Mouse (Mus musculus) monocyte, adult 5-6 weeks (primary cell): ENCODE results near the gene Ndn. TPM values are rescaled to one million over a fixed set of nuclear protein-coding genes. Genes with fewer than 3 reads are reported as not detected.

Source experiments
- ATAC-seq: fragments of 153-309, 156-312 bp; replicated peaks from 2 replicates; pipeline ENCODE4 v1.8.0; 2017; ENCODE audit warnings: mild to moderate bottlenecking; ENCODE audit not compliant: low TSS enrichment, insufficient number of reproducible peaks, severe bottlenecking, poor library complexity, low FRiP score
- total RNA-seq: library from RNA; stranded (forward); fragments of 200-1000, 200-491, 200-594 nt; gene quantifications from 3 replicates; pipeline ENCODE4 v1.2.3, GENCODE M21; 2017

The Ndn gene
- not detected in 3 replicates for total RNA-seq

DNA sequence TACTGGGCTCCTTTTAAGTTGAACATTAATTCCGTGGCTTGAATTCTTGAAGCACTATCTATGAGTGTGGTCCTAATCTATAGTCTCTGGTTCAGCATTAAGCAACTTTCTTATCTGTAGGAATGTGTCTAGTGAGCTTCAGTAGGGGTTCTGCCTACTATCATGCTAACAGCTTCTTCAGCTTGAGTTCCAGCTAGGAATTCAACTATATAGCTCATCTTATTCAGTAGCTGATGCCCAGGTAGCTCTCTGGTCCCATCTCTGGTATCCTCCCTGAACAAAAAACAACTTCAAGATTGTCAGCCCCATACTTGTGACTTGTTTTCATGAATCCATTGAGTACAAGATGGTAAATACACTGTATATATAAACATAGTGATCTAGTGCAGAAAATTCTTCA lies at the start of gene Ndn:
Gene Ndn (plus strand): TSS at position 301 of the 400 bp plus-strand sequence.
- no peak for ATAC-seq

DNA sequence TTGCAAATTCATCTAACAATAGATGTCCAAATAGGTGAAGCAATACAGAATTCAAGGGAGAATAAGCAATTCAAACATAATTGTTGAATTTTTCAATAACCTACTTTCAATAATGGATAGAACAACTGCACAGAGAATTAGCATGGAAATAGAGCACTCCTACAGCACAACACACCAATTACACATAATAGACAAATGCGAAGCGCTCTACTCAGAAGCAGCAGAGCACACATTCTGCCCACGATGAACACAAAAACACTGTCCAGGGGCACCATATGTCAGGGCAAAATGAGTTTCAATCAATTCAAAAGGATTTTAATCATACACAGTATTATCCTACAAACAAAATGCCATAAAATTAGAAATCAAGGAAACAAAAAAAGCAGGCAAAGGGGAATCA lies 43.9 kb upstream of the Ndn start:
- no peak for ATAC-seq

- ATAC-seq, result no peak
These were observed 39.3 kb upstream of the Ndn start for GRCm38 (mm10) chr7:62306896-62307614.

- no peak for ATAC-seq
These were observed 29.6 kb upstream of the Ndn start for GRCm38 (mm10) chr7:62316793-62317192.

GRCm38 (mm10) chr7:62345411-62345810 lies 958 bp upstream of the Ndn start:
- ATAC-seq, result no peak

- ATAC-seq, result no peak
These were observed 1.9 kb downstream of the Ndn start for GRCm38 (mm10) chr7:62348106-62348803.

GRCm38 (mm10) chr7:62348804-62349190 lies 2.4 kb downstream of the Ndn start:
- ATAC-seq, result peak; percentile 27; the same call in 1 of the 2 replicates

- no peak for ATAC-seq
These were observed 4.9 kb downstream of the Ndn start for GRCm38 (mm10) chr7:62351266-62351665.

- ATAC-seq, result no peak
These were observed 18.8 kb downstream of the Ndn start for GRCm38 (mm10) chr7:62365039-62365636.

DNA sequence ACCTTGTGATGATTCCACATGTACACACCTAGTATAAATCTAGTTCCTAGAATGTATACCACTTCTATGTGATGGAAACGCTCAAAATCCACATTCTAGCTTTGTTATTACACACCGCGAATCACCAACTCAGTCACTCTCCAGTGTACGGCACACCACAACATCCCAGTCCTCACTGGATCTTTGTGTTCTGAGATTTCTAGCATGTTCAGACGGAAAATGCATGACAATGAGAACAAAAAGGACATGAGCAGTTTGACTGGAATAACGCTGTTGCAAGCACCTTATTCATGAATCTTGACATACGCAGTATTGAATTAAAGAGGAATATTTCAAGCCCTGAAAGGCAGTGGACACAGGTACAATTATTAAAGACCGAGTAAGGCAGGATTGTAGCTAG lies 20.4 kb downstream of the Ndn start:
- no peak for ATAC-seq

DNA sequence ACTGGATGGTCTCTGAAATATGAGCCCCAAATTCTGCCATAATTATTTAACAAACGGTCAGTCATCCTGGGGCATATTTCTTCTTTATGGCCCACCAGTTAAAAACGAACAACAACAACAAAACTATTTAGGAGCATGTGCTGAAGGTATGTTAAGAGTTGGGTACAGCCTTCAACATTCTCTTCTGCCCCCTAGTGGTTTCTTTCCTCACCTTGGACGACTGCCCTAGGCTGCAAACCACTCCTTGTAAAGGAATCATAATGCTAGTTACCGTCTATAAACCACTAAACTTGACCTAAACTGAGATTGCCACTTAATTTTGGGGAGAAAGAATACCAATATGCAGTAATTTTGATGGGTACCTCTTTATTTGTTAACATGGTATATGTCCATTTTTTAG lies 29.3 kb downstream of the Ndn start:
- no peak for ATAC-seq

DNA sequence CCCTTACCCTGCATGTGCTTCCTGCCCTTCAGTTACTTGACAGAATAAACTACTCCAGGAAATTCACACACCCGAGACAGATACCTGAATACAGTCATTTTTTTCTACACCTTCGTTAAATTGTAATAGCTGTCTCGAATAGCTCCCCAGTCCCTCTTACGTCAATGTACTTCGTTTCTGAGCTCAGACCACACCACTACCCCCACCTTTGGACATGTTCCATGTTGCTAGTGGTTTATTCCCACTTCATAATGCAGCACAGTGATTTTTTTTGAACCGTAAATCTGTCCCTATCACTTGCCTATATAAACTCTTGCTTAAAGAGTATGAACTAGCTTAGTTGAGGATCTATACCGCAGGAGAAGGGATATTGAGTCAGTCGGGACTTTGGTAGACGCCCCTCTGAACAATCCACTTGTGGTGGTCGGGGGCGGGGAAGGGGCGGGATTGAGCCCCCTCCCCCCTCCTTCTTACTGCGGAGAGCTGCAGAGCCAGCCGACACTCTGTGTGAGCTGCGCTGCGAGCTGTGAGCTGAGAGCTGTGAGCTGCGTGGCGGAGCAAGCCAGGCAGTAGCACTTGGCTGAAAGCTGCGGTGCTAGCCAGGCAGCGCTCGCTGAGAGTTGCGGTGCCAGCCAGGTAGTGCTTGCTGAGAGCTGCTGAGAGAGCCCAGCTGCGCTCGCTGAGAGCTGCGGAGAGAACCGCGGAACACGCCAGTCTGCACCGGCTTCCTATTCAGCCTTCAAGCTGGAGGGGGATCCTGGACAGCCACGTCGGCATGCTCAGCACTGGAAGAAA lies 30.3 kb downstream of the Ndn start, which contains the start of gene Magel2:
Gene Magel2 (plus strand): TSS at position 501 of the 795 bp plus-strand sequence.
- no peak for ATAC-seq

GRCm38 (mm10) chr7:62377313-62377712 lies 30.9 kb downstream of the Ndn start:
- ATAC-seq, result no peak

DNA sequence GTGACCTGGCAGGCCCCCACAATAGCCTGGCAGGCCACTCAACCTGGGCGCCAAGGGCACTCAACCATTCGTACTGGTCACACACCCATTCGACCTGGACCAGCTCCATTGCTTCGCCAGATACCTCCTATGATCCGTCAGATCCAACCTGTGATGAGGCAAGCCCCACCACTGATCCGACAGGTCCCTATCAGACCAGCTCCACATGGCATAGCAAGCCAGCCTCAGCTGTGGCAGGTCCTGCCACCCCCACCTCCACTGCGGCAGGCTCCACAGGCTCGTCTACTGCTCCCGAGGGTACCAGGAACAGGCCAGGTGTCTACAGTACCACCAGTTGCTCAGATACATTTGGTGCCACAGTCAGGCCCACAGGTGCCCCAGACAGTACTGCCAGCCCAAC lies 32.2 kb downstream of the Ndn start:
- no peak for ATAC-seq

- ATAC-seq, result no peak
These were observed 36.0 kb downstream of the Ndn start for GRCm38 (mm10) chr7:62382391-62382790.

DNA sequence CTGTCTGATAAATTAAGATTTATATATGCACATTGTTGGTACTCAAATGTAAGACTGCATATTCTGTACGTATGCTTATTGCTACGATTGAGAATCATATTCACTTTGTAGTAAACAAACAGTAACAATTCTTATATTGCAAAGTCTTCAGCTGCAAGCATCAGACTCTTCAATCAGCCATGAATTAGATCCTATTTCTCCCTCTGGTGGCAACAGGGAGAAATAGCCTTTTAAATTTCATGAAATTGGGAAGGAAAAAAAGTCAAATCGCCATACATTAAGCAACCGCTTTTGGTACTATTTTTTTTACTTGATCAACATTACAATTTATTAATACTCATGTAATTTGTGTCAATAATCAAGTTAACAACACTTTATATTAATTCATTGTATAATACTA lies 41.9 kb downstream of the Ndn start:
- ATAC-seq, result no peak

GRCm38 (mm10) chr7:62392202-62392601 lies 45.8 kb downstream of the Ndn start:
- no peak for ATAC-seq
